ENCODE assay signal across 16 mouse cellular contexts in genomic region chr8:91463757-91464156, GRCm38 (mm10).
"Had no signal": no experiment of that assay in that cellular context is flagged by ENCODE, and none has a peak within 500 bp of the region (broad histone marks: within the 10 kb centered on the region; RNA-seq: fewer than 3 reads in every experiment).

No protein-coding gene starts in this region.

- H3K4me3 ChIP-seq: liver, embryonic 12.5 days; midbrain, embryonic 12.5 days; midbrain, embryonic 15.5 days; myocyte; neural tube, embryonic 13.5 days; neural tube, embryonic 15.5 days; stomach, embryonic 15.5 days had no signal

- H3K27me3 ChIP-seq: liver, embryonic 12.5 days; midbrain, embryonic 12.5 days; midbrain, embryonic 15.5 days; neural tube, embryonic 13.5 days; neural tube, embryonic 15.5 days; stomach, embryonic 15.5 days had no signal

- H3K9ac ChIP-seq: liver, embryonic 12.5 days; liver, embryonic 14.5 days; lung, embryonic 14.5 days; midbrain, embryonic 12.5 days; midbrain, embryonic 15.5 days; neural tube, embryonic 13.5 days; neural tube, embryonic 15.5 days; stomach, embryonic 15.5 days had no signal

- ATAC-seq: liver, embryonic 12.5 days; midbrain, embryonic 15.5 days had no signal

- H3K27ac ChIP-seq: liver, embryonic 12.5 days; liver, embryonic 14.5 days; midbrain, embryonic 12.5 days; midbrain, embryonic 15.5 days; neural tube, embryonic 13.5 days; neural tube, embryonic 15.5 days; stomach, embryonic 15.5 days; stomach, postnatal 0 days had no signal

- H3K36me3 ChIP-seq: midbrain, embryonic 12.5 days; midbrain, embryonic 15.5 days; neural tube, embryonic 13.5 days; neural tube, embryonic 15.5 days had no signal

- DNase-seq: lung, adult 18-20 months; lung, embryonic 14.5 days; lung, postnatal 10 days; lung, postnatal 4 days; right cerebral cortex, postnatal 14 days; thymus, postnatal 14 days; thymus, postnatal 36 days had no signal

- H3K4me1 ChIP-seq: midbrain, embryonic 12.5 days; midbrain, embryonic 15.5 days; neural tube, embryonic 13.5 days; neural tube, embryonic 15.5 days; stomach, embryonic 15.5 days had no signal

- H3K4me2 ChIP-seq: liver, embryonic 12.5 days; lung, embryonic 14.5 days; midbrain, embryonic 12.5 days; midbrain, embryonic 15.5 days; neural tube, embryonic 13.5 days; neural tube, embryonic 15.5 days; stomach, embryonic 15.5 days had no signal

- H3K9me3 ChIP-seq: liver, embryonic 12.5 days; midbrain, embryonic 12.5 days; midbrain, embryonic 15.5 days; neural tube, embryonic 13.5 days; neural tube, embryonic 15.5 days; stomach, embryonic 15.5 days had no signal
